Mouse (Mus musculus) liver, adult 2 months (tissue): Measurements from ENCODE around the gene Cep295nl. TPM values are rescaled to one million over a fixed set of nuclear protein-coding genes. Genes with fewer than 3 reads are reported as not detected.

Experiments
- DNase-seq: peaks from one replicate; pipeline ENCODE4 v3.0.0-alpha.2; 2011; ENCODE audit warnings: low read depth, low spot score; ENCODE audit errors: extremely low read depth
- H3K27ac ChIP-seq: fragments of 200-500 bp; replicated peaks from 2 replicates; pipeline ENCODE4 v1.5.1; 2012; ENCODE audit warnings: low read depth, mild to moderate bottlenecking, control low read depth, inconsistent platforms, low read length; ENCODE audit not compliant: insufficient read depth
- H3K27me3 ChIP-seq: fragments of 200-500 bp; 2 replicates; pipeline ENCODE4 v1.6.1; 2012; ENCODE audit warnings: mild to moderate bottlenecking, moderate library complexity, low read length, inconsistent platforms; ENCODE audit not compliant: control insufficient read depth, insufficient read depth
- H3K36me3 ChIP-seq: fragments of 200-500 bp; 2 replicates; pipeline ENCODE4 v1.6.1; 2012; ENCODE audit warnings: low read length, inconsistent platforms; ENCODE audit not compliant: control insufficient read depth, insufficient read depth
- H3K4me1 ChIP-seq: fragments of 200-500 bp; 2 replicates; pipeline ENCODE4 v1.6.1; 2011; ENCODE audit warnings: low read length; ENCODE audit not compliant: control insufficient read depth, insufficient read depth
- H3K4me3 ChIP-seq: fragments of 200-500 bp; 2 replicates; pipeline ENCODE4 v1.5.1; 2011; ENCODE audit warnings: low read depth, mild to moderate bottlenecking, control low read depth, low read length, moderate library complexity; ENCODE audit not compliant: insufficient read depth
- H3K79me2 ChIP-seq: fragments of 200-500 bp; 2 replicates; pipeline ENCODE4 v1.6.1; 2012; ENCODE audit warnings: inconsistent platforms, mild to moderate bottlenecking, low read length, moderate library complexity; ENCODE audit not compliant: control insufficient read depth, insufficient read depth
- H3K9ac ChIP-seq: fragments of 200-500 bp; 2 replicates; pipeline ENCODE4 v1.6.1; 2012; ENCODE audit warnings: low read depth, mild to moderate bottlenecking, control low read depth, inconsistent platforms, low read length
- CTCF ChIP-seq: fragments of 200-500 bp; IDR thresholded peaks from 2 replicates; pipeline ENCODE4 v1.5.1; 2011; ENCODE audit warnings: low read depth, low read length, control low read depth
- POLR2A ChIP-seq: fragments of 200-500 bp; IDR thresholded peaks from 2 replicates; pipeline ENCODE4 v1.6.1; 2011; ENCODE audit warnings: low read length, control low read depth; ENCODE audit not compliant: insufficient read depth; ENCODE audit errors: extremely low read depth
- WGBS: fragments of 180-500 bp; shearing (Covaris S2); methylation state at CpG from one replicate; pipeline ENCODE4 v1.1.7; 2018; 5-methylcytosine and 5-hydroxymethylcytosine counted together
- polyA plus RNA-seq: library from polyadenylated mRNA; depleted of rRNA; stranded (reverse); fragments of >200 nt; gene quantifications from 2 replicates; pipeline ENCODE4 v1.2.3, GENCODE M21; 2012
- total RNA-seq: library from RNA; depleted of rRNA; stranded (reverse); fragments of >200 nt; gene quantifications from 2 replicates; pipeline ENCODE4 v1.2.3, GENCODE M21; 2014

Cep295nl gene
- total and polyA plus RNA-seq, 2 experiments, result not detected

DNA sequence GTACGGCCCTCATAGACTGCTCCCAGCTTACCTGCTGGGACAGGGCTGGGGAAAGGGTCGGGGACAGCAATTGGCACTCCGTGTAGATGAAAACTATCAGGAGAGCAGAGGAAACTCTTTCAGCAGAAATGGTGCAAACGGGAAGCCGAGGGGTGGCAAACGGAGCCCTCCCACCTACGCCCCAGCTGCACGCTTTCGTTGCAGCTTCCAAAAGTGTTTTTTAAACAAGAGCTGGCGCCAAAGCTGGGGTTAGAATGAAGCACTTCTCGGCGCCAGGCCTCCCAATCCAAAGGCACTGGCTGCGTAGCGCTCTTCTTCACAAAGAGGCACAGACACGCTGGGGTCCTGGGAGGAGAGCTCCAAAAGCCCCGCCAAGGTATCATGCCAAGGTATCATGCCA lies 11.5 kb downstream of the Cep295nl start:
- 95% methylated on average over 16 of the region's 16 CpGs for WGBS
- Histone ChIP-seq H3K27ac (no peak overlapping the region), H3K79me2 (no peaks in the 10 kb centered on the region), H3K9ac (no peak overlapping the region), H3K4me3 (no peak overlapping the region), H3K36me3 (no peaks in the 10 kb centered on the region), H3K4me1 (no peaks in the 10 kb centered on the region), H3K27me3 (no peaks in the 10 kb centered on the region)
- TF ChIP-seq CTCF, result no peak
- no peak for TF ChIP-seq POLR2A
- no peak for DNase-seq

DNA sequence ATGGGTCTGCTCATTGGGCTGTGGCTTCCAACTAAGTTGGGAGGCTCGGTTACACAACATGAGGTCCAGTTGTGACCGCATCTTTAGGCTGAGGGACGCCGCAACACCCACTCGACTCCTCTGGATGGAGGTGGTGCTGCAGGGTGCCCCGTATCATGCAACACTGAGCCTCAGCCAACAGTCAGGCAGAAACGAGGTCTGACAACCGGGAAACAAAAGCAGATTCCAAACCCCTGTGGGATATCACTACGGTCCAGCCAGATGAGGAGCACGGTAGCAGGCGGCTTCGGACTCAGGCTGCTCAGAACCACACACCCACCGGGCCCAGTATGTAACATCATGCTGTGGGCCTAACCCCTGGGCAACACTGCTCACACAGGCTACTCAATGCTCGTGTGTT lies 11.9 kb downstream of the Cep295nl start:
- 94% methylated on average over 14 of the region's 14 CpGs for WGBS
- no peaks in the 10 kb centered on the region for H3K4me1 ChIP-seq
- H3K4me3 ChIP-seq, result no peak overlapping the region
- H3K9ac ChIP-seq, result no peak overlapping the region
- H3K27ac ChIP-seq, result no peak overlapping the region
- H3K79me2 ChIP-seq, result no peaks in the 10 kb centered on the region
- H3K36me3 ChIP-seq, result no peaks in the 10 kb centered on the region
- TF ChIP-seq POLR2A (no peak), CTCF (no peak)
- H3K27me3 ChIP-seq, result no peaks in the 10 kb centered on the region
- no peak for DNase-seq

DNA sequence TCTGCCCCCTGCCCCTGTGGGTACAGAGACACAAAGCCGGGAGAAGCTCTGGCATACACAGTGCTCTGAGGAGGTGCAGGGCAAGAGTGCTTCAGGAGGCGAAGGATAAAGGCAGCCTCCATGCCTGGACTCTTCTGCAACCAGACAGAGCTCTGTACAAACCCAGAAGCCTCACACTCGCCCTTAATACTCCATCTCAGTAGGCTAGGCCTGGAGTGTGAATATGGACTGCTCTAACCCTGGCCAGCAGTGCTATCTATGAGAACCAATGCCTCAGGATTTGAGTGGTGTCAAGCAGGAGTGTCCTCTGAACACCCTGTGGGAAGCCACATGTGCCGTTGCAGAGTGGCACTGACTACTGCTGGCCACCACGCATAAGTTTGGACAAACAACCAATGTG lies 13.4 kb downstream of the Cep295nl start:
- Histone ChIP-seq H3K9ac (no peak overlapping the region), H3K4me3 (no peak overlapping the region), H3K27me3 (no peaks in the 10 kb centered on the region), H3K4me1 (no peaks in the 10 kb centered on the region), H3K79me2 (no peaks in the 10 kb centered on the region), H3K36me3 (no peaks in the 10 kb centered on the region), H3K27ac (no peak overlapping the region)
- 87% methylated on average over 5 of the region's 5 CpGs for WGBS
- no peak for TF ChIP-seq CTCF
- no peak for TF ChIP-seq POLR2A
- no peak for DNase-seq

DNA sequence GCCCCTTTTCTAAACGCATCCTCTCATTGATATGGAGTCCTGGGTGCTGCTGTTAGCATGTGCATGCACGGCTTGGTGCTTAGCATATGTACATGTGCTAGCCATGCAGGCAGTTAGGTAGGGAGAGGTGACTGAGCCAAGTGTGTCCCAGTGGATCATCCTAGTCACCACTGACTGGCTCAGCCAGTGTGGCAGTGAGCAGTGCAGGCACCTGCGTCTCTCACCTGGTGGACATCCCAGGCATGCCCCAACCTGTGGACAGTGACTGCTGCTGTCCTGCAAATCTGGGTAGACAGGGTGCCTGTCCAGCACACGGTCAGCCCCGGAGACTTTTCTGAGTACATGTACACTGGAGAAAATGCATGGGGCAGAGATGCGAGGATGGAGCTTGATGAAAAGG lies 13.8 kb downstream of the Cep295nl start:
- TF ChIP-seq POLR2A (no peak), CTCF (no peak)
- H3K4me3 ChIP-seq, result no peak overlapping the region
- H3K27ac ChIP-seq, result no peak overlapping the region
- H3K4me1 ChIP-seq, result no peaks in the 10 kb centered on the region
- no peaks in the 10 kb centered on the region for H3K27me3 ChIP-seq
- no peak overlapping the region for H3K9ac ChIP-seq
- 86% methylated on average over 6 of the region's 6 CpGs for WGBS
- H3K79me2 ChIP-seq, result no peaks in the 10 kb centered on the region
- no peak for DNase-seq
- H3K36me3 ChIP-seq, result no peaks in the 10 kb centered on the region

DNA sequence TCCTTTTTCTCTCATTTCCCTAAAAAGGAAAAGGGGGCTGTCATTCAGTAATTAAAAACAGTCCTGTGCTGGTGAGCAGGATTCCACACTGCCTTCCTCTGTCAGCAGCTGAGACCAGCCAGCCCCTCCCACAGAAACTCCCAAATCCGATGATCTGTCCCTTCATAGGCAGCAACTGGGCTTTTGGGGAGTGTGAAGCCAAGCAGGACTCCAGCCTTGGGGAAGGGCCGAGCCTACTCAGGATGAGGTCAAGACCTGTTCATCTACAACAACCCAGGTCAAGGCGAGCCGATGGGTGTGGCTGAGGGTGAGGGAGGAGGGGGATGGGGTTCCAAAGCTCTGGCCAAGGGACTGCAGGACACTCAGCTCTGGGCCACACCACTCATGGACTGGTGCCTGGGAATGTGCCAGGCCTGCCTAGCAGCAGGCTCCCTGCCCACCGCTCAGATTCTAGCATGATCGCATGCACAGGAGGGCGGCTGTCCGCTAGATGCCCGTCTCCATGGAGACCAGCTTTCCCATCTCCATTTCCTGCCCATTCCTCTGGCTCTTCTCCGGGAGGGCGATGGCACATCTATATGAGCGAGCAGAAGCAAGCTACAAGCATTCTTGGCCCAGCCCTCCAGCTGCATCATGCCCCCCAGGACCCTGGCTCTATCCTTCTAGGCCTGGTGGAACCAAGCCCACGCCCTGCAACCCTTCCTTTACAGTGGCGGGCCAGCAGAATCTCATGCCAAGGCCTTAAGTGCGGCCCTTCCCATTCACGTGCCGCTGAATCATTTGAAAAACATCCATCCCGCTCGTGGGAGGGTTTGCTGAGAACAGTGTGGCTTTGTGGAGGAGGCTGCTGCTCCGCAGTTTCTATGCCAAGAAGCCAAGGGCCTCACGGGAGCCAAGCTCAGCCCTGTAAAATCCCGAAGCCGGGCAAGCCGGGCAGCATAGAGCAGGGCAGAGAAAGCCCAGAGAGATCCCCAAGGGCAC lies 15.0 kb downstream of the Cep295nl start:
- Histone ChIP-seq H3K4me3 (no peak overlapping the region), H3K36me3 (no peaks in the 10 kb centered on the region), H3K79me2 (no peaks in the 10 kb centered on the region), H3K4me1 (no peaks in the 10 kb centered on the region), H3K27me3 (no peaks in the 10 kb centered on the region), H3K27ac (no peak overlapping the region), H3K9ac (no peak overlapping the region)
- DNase-seq, result no peak
- WGBS, result 85% methylated on average over 24 of the region's 24 CpGs
- TF ChIP-seq CTCF (no peak), POLR2A (no peak)

DNA sequence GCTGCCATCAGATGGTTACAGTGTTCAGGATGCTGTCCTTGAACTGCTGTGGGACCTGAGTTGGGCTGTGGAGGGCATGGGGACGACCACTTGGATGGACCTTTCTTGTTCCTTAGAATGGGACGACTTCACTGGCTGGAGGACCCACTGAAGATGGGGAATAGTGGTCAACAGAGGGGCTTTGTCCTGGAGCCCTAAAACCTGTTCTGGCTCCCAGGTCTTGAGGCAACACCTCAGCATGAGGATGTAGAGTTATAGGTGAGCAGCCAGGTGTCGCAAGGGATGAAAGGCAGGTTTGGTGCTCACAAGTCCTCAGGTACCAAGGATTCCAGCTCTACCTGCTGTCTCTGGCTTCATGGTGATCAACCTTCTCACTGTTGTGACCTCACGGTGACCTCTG lies 15.8 kb downstream of the Cep295nl start:
- Histone ChIP-seq H3K27me3 (no peaks in the 10 kb centered on the region), H3K36me3 (no peaks in the 10 kb centered on the region), H3K9ac (no peak overlapping the region), H3K4me3 (no peak overlapping the region), H3K4me1 (no peaks in the 10 kb centered on the region), H3K27ac (no peak overlapping the region), H3K79me2 (no peaks in the 10 kb centered on the region)
- TF ChIP-seq POLR2A (no peak), CTCF (no peak)
- WGBS, result 76% methylated on average over 4 of the region's 4 CpGs
- DNase-seq, result no peak
